Mouse (Mus musculus) B cell, adult 2 months (primary cell): ENCODE results near the gene Elovl6.

Experiments
- DNase-seq, 2 experiments: peaks; one replicate each; pipeline ENCODE4 v3.0.0; 2022

Elovl6 gene

GRCm38 (mm10) chr3:129568506-129568905 is 36.4 kb downstream of the Elovl6 start:
- DNase-seq, result no peak

GRCm38 (mm10) chr3:129570989-129571388 is 38.8 kb downstream of the Elovl6 start:
- DNase-seq, result no peak

- no peak for DNase-seq
Measured at GRCm38 (mm10) chr3:129571642-129572041, 39.5 kb downstream of the Elovl6 start.

- no peak for DNase-seq
Measured at GRCm38 (mm10) chr3:129572959-129573358, 40.8 kb downstream of the Elovl6 start.

GRCm38 (mm10) chr3:129573609-129574008 is 41.5 kb downstream of the Elovl6 start:
- no peak for DNase-seq

- DNase-seq, result no peak
Measured at GRCm38 (mm10) chr3:129575086-129575485, 42.9 kb downstream of the Elovl6 start.

GRCm38 (mm10) chr3:129576522-129576921 is 44.4 kb downstream of the Elovl6 start:
- DNase-seq, result no peak

GRCm38 (mm10) chr3:129578741-129579475 is 46.8 kb downstream of the Elovl6 start:
- no peak for DNase-seq

GRCm38 (mm10) chr3:129581024-129581423 is 48.9 kb downstream of the Elovl6 start:
- DNase-seq, result no peak

- no peak for DNase-seq
Measured at GRCm38 (mm10) chr3:129582449-129582848, 50.3 kb downstream of the Elovl6 start.

- no peak for DNase-seq
Measured at GRCm38 (mm10) chr3:129583290-129583689, 51.1 kb downstream of the Elovl6 start.

GRCm38 (mm10) chr3:129587916-129588315 is 55.8 kb downstream of the Elovl6 start:
- no peak for DNase-seq

- DNase-seq, result no peak
Measured at GRCm38 (mm10) chr3:129588753-129589152, 56.6 kb downstream of the Elovl6 start.

GRCm38 (mm10) chr3:129589705-129590104 is 57.5 kb downstream of the Elovl6 start:
- no peak for DNase-seq

- peak; percentile 66 to 67 for DNase-seq
Measured at GRCm38 (mm10) chr3:129590548-129591226, 58.5 kb downstream of the Elovl6 start.

- no peak for DNase-seq
Measured at GRCm38 (mm10) chr3:129591251-129591650, 59.1 kb downstream of the Elovl6 start.

- no peak for DNase-seq
Measured at GRCm38 (mm10) chr3:129591761-129592160, 59.6 kb downstream of the Elovl6 start.

GRCm38 (mm10) chr3:129593001-129593400 is 60.8 kb downstream of the Elovl6 start:
- no peak for DNase-seq

GRCm38 (mm10) chr3:129593735-129594134 is 61.6 kb downstream of the Elovl6 start:
- DNase-seq, result no peak

GRCm38 (mm10) chr3:129596098-129596497 is 63.9 kb downstream of the Elovl6 start:
- DNase-seq, result no peak

- DNase-seq, result no peak
Measured at GRCm38 (mm10) chr3:129602289-129602688, 70.1 kb downstream of the Elovl6 start.

- DNase-seq, result no peak
Measured at GRCm38 (mm10) chr3:129605487-129605886, 73.3 kb downstream of the Elovl6 start.

GRCm38 (mm10) chr3:129605934-129606333 is 73.8 kb downstream of the Elovl6 start:
- DNase-seq, result no peak

- DNase-seq, result no peak
Measured at GRCm38 (mm10) chr3:129611626-129612025, 79.5 kb downstream of the Elovl6 start.
